Mouse (Mus musculus) heart, adult 2 months (tissue): ENCODE results near the gene Tmod4.

Experiments
- CTCF ChIP-seq: fragments of 200-600 bp; IDR thresholded peaks from 2 replicates; pipeline ENCODE4 v1.8.1; 2022; ENCODE audit warnings: antibody characterized with exemption, mild to moderate bottlenecking, moderate library complexity
- EP300 ChIP-seq: fragments of 200-500 bp; IDR thresholded peaks from 2 replicates; pipeline ENCODE4 v1.6.1; 2011; ENCODE audit warnings: low read depth, low read length, control low read depth; ENCODE audit not compliant: insufficient read depth
- POLR2A ChIP-seq: fragments of 200-500 bp; IDR thresholded peaks from 2 replicates; pipeline ENCODE4 v1.6.1; 2011; ENCODE audit warnings: mild to moderate bottlenecking, low read depth, low read length, control low read depth; ENCODE audit not compliant: insufficient read depth

GRCm38 (mm10) chr3:95140289-95140595 lies 16.0 kb downstream of the Tmod4 start:
- no peak for TF ChIP-seq CTCF
- no peak for TF ChIP-seq POLR2A
- no peak for TF ChIP-seq EP300
